Mouse (Mus musculus): ENCODE results near the gene Carm1.
"Not testable (repeated sequence)": the region's sequence is repeated elsewhere in the genome, so short reads cannot be mapped to it uniquely, and the experiment has no call there.

Carm1 gene

DNA sequence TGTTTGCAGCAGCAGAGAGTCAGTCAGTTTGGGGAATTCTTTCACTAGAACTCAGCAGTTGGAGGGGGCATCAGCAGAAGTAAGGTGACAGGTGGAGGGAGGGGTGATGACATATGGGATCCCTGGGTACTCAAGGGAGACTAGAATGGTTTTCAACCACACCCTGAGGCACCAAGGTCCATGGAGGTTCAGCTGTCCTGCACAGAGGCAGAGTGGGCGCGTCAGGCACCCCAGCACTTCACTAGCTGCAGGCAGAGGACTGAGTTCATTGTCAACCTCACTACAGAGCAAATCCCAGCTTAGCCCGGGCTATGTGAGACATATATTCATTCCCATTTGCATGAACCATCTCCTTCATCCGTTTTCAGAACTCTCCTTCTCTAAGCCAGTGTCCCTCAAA lies 9.7 kb upstream of the Carm1 start:
- DNase-seq (ENCODE audit: low read depth), result no peak

- no peak for DNase-seq (ENCODE audit: low read depth)
Observed at GRCm38 (mm10) chr9:21539981-21540753, 6.5 kb upstream of the Carm1 start.

GRCm38 (mm10) chr9:21542001-21542400 lies 4.7 kb upstream of the Carm1 start:
- not testable (repeated sequence) for DNase-seq (ENCODE audit: low read depth)

- DNase-seq (ENCODE audit: low read depth), result no peak
Observed at GRCm38 (mm10) chr9:21545351-21545915, 1.3 kb upstream of the Carm1 start.

- peak; percentile 98 for DNase-seq (ENCODE audit: low read depth)
Observed at GRCm38 (mm10) chr9:21545916-21546788, 542 bp upstream of the Carm1 start.

GRCm38 (mm10) chr9:21547075-21547941 lies 614 bp downstream of the Carm1 start:
- DNase-seq (ENCODE audit: low read depth), result peak; percentile 66

GRCm38 (mm10) chr9:21551049-21551448 lies 4.4 kb downstream of the Carm1 start:
- no peak for DNase-seq (ENCODE audit: low read depth)

DNA sequence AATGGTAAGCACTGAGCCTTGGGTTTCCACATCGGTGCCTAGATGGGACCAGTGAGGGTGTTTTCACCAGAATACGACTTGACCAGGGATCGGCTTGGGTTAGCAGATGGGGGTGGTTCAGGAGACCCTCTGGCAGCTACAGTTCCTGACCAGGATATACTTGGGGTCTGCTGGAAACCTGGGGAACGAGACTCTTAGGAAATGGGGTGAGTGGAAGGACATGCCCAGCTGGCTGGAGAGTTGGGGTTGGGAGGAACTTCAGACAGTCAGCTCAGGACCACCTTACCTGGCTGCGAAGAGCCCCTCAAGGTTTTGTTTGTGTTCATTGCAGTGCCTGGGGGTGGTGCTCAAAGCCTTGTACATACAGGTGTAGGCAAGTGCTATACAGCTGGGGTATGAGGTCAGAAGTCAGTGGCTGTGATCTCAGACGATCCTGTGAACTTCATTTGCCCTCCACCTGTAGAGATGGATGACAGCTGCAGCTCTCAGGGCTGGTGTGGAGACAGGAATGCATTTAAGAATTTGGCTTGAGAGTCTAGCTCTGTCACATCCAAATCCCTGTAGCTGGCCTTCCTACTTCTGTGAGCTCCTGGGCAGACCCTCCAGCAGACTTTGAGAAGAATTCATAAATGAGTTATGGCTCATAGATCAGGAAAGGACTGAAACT lies 7.0 kb downstream of the Carm1 start:
- DNase-seq (ENCODE audit: low read depth), result no peak

DNA sequence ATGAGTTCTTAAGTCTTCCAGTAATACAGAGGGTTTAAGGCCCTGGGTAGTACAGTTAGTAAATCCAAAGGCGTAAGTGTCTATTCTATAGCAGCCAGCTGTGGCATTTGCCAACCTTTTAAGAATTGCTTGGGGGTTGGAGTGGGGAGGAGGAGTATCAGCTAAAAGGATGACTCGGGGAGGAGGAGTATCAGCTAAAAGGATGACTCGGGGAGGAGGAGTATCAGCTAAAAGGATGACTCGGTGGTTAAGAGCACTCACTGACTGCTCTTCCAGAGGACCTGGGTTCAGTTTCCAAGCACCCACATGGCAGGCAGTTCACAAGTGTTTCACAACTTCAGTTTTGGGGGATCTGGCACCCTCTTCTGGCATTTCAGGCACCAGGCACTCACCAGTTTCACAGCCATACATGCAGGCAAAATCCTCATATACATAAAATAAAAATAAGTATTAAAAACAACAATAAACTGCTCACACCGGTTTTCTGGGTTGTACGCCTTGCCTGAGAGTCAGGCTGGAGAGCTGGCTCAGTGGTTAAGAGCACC lies 8.6 kb downstream of the Carm1 start:
- DNase-seq (ENCODE audit: low read depth), result peak; percentile 23

DNA sequence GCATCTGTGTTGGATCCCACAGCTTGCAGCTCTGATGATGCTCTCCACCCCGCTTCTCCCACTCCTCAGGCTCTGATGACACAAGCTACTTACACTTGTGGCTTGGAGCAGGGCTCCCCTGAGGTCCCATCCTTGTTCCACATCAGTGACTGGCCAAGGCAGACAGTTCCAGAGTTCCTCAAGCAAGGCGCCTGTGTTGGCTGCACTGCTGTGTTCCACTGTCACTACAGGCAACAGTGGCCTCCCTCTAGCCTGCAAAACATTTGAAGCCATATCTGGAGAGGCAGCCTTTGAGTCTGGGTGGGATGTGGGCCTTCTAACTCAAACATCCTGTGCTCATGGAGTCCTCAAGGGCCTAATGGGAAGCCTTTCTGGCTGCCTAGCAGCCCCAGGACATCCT lies 10.3 kb downstream of the Carm1 start:
- DNase-seq (ENCODE audit: low read depth), result no peak

DNA sequence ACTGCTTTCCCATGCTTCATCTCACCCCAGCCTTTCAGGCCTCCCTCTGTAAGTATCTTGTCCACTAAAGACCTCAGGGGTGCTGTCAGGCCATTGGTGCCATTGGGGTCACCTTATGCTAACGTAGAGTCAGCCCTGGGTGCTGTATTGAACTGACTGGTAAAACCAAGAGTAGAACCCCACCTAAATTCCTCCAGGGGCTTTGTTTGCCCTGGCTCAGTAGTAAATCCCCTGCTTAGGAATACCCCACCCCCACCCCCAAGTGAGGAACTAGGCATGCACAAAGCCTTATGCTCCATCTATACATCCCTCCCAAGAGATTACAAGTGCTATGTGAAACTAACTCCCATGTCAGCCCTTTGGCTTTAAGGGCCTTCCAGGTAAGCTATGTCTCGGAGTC lies 10.9 kb downstream of the Carm1 start:
- DNase-seq (ENCODE audit: low read depth), result no peak

- DNase-seq (ENCODE audit: low read depth), result no peak
Observed at GRCm38 (mm10) chr9:21558366-21558765, 11.7 kb downstream of the Carm1 start.

- no peak for DNase-seq (ENCODE audit: low read depth)
Observed at GRCm38 (mm10) chr9:21559151-21559550, 12.5 kb downstream of the Carm1 start.

DNA sequence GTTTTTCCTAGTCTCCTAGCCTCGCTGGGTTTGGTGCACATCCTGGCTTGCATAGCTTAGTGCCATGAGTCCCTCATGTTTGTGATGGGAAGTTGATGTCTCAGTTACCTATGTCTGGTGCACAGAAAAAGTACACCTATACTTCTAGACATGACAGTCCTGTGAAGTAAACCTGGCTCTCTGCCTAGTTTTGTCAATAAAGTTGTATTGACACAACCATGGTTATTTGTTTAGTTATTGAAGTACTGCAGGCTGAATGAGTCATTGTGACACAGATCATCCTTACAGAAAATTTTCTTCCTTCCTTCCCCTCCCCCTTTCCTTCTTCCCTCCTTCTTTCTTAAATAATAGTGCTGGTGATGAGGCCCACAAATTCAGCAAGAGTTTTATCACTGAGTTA lies 17.7 kb downstream of the Carm1 start:
- peak; percentile 20 for DNase-seq (ENCODE audit: low read depth)

DNA sequence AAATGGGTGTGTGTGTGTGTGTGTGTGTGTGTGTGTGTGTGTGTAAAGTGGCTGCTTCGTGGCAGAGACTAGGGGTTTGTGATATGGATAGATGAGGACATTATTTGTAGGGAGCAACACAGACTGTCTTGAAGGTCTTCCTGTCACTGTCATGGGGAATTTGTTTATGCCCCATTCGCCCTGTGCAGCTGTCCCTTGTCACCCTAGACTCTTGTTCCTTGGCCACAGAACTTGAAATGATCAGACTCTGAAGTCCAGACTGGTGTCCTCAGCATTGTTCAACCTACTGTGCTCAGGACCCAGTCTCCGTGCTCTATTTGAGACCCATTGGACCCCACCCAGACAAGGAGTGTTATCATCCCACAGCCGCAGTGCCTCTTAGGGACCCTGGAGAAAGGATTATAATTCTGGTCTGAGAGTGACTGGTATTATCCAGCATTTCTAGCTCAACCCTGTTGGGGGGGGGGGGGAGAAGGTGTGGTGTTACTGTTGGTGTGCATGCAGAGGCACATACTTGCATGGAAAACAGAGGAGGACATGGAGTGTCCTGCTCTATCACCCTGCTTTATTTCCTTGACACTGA lies 18.4 kb downstream of the Carm1 start:
- no peak for DNase-seq (ENCODE audit: low read depth)

DNA sequence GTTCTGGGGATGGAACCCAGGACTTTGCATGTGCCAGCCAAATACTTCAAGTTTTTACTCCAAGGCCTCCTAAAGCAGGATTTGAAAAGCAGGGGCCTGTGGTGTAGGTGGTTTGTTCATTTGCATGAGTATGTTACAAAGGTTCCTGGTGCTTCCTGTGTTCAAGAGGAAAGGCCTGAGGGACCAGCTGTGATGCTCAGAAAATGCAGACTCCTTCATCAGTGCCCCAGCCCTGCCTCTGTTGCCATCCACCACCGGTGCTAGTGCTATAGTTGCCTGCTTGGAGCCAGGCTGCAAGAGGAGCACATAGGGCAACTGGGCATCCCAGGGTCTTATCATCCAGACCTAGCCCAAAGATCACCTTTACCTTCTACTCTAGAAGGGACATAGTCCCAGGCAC lies 19.8 kb downstream of the Carm1 start:
- no peak for DNase-seq (ENCODE audit: low read depth)

- no peak for DNase-seq (ENCODE audit: low read depth)
Observed at GRCm38 (mm10) chr9:21567051-21567450, 20.4 kb downstream of the Carm1 start.

GRCm38 (mm10) chr9:21568657-21569255 lies 22.1 kb downstream of the Carm1 start:
- no peak for DNase-seq (ENCODE audit: low read depth)

GRCm38 (mm10) chr9:21574012-21574801 lies 27.5 kb downstream of the Carm1 start:
- DNase-seq (ENCODE audit: low read depth), result no peak
